8 mouse cellular contexts compared by ENCODE assay signal in the genomic region with DNA sequence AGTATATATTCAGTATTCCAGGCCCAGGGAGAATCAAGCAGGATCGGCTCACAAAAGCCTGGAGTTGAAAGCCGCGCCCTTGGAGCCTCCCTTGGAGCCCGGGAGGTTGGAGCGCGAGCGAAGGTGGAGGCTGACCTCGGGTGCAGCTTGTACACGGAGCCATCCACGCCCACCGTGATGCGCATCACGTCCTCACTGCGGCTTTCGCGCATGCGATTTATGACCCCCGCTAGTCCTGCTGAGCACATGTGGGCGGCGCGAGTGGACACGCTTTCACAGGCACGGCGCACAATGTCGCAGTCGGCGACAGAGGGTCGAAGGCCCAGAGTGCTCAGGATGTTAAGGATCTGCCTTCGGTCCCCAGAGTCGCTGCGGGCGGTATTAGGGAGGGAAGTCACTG. TPM values are rescaled to one million over a fixed set of nuclear protein-coding genes. Genes with fewer than 3 reads are reported as not detected.
DNase-seq lines count a peak whose midpoint lies in the region; ATAC-seq and TF ChIP-seq lines count a peak whose summit lies in the region.

No protein-coding gene starts in this region.

- no peaks in the 10 kb centered on the region for H3K9me3 ChIP-seq in ES-Bruce4 (replicated peaks; ENCODE audit: control insufficient read depth, insufficient read depth, low read length, poor library complexity, severe bottlenecking)
- no peaks in the 10 kb centered on the region for H3K9me3 ChIP-seq in limb, embryonic 14.5 days (ENCODE audit: control insufficient read depth, low read length)
- H3K9me3 ChIP-seq in neural tube, embryonic 15.5 days (replicated peaks): no peaks in the 10 kb centered on the region

- no peaks in the 10 kb centered on the region for H3K36me3 ChIP-seq in ES-Bruce4 (ENCODE audit: control insufficient read depth, insufficient read depth, low read length, poor library complexity, severe bottlenecking)
- H3K36me3 ChIP-seq in limb, embryonic 14.5 days (ENCODE audit: control insufficient read depth, insufficient read depth, low read length): no peaks in the 10 kb centered on the region
- no peaks in the 10 kb centered on the region for H3K36me3 ChIP-seq in neural tube, embryonic 15.5 days

- H3K4me3 ChIP-seq in ES-Bruce4 (ENCODE audit: low read depth, low read length): peak overlapping the region; percentile 23
- peak overlapping the region; percentile 46 for H3K4me3 ChIP-seq in limb, embryonic 14.5 days (replicated peaks; ENCODE audit: low read length)
- peak overlapping the region; percentile 43 for H3K4me3 ChIP-seq in neural tube, embryonic 15.5 days (replicated peaks)

- TF ChIP-seq EP300 in ES-Bruce4 (IDR thresholded peaks at IDR 0.05; ENCODE audit: insufficient read depth, low read depth, low read length): no peak

- TF ChIP-seq CTCF in ES-Bruce4 (IDR thresholded peaks at IDR 0.05; ENCODE audit: low read depth, low read length): no peak

- no peak overlapping the region for H3K27ac ChIP-seq in ES-Bruce4 (ENCODE audit: insufficient read depth, low read length)
- H3K27ac ChIP-seq in limb, embryonic 14.5 days (replicated peaks; ENCODE audit: low read depth, low read length): no peak overlapping the region
- peak overlapping the region; percentile 87 for H3K27ac ChIP-seq in neural tube, embryonic 15.5 days (replicated peaks)

- H3K9ac ChIP-seq in ES-Bruce4 (ENCODE audit: low read depth, poor library complexity, severe bottlenecking): no peak overlapping the region
- peak overlapping the region; percentile 54 for H3K9ac ChIP-seq in limb, embryonic 14.5 days (ENCODE audit: low read depth, low read length, severe bottlenecking)
- peak overlapping the region; percentile 52 for H3K9ac ChIP-seq in neural tube, embryonic 15.5 days (replicated peaks)

- peaks cover 3% of the 10 kb centered on the region for H3K4me1 ChIP-seq in ES-Bruce4 (ENCODE audit: control insufficient read depth, insufficient read depth, low read length)
- peaks cover 22% of the 10 kb centered on the region for H3K4me1 ChIP-seq in limb, embryonic 14.5 days (ENCODE audit: control insufficient read depth, insufficient read depth, low read length)
- H3K4me1 ChIP-seq in neural tube, embryonic 15.5 days: peaks cover 25% of the 10 kb centered on the region

- no peaks in the 10 kb centered on the region for H3K27me3 ChIP-seq in ES-Bruce4 (ENCODE audit: control insufficient read depth, insufficient read depth, low read length, poor library complexity, severe bottlenecking)
- H3K27me3 ChIP-seq in limb, embryonic 14.5 days (ENCODE audit: control insufficient read depth, insufficient read depth, low read length): peaks cover 10% of the 10 kb centered on the region; the same call in 1 of the 2 replicates
- H3K27me3 ChIP-seq in neural tube, embryonic 15.5 days (replicated peaks): peaks cover 7% of the 10 kb centered on the region; the same call in 1 of the 2 replicates

- H3K4me2 ChIP-seq in limb, embryonic 14.5 days (replicated peaks; ENCODE audit: low read depth, low read length, severe bottlenecking): peak overlapping the region; percentile 80
- peak overlapping the region; percentile 77 for H3K4me2 ChIP-seq in neural tube, embryonic 15.5 days

- 3% methylated on average over 27 of the region's 32 CpGs for WGBS in limb, embryonic 14.5 days
- 1% methylated on average over 32 of the region's 32 CpGs for WGBS in neural tube, embryonic 15.5 days

- TF ChIP-seq POLR2A in ES-Bruce4 (IDR thresholded peaks at IDR 0.05; ENCODE audit: insufficient read depth, low read length): no peak
- TF ChIP-seq POLR2A in limb, embryonic 14.5 days (IDR thresholded peaks at IDR 0.05; ENCODE audit: borderline replicate concordance, extremely low read depth, insufficient read depth, insufficient read length): 0 out of 2 replicates have a peak, but pooled peaks have one; percentile 10

- peak; percentile 23 to 44; a peak in 1 of 4 replicates for ATAC-seq in hematopoietic stem cell, adult 5-6 weeks (replicated peaks in 1 of 2; ENCODE audit: insufficient read depth in 1 of 2, low FRiP score in 2 of 2, low TSS enrichment in 1 of 2, low read depth in 1 of 2, poor library complexity in 2 of 2, severe bottlenecking in 2 of 2)
- ATAC-seq in limb, embryonic 14.5 days (ENCODE audit: low FRiP score, low read depth): peak; percentile 81
- ATAC-seq in neural tube, embryonic 15.5 days (ENCODE audit: low FRiP score): peak; percentile 92

- DNase-seq in cerebellum, adult 18-20 months: peak; percentile 44 to 45
- no peak for DNase-seq in cerebellum, adult 11 months
- DNase-seq in embryo, embryonic 11 days: peak; percentile 90
- peak; percentile 76 for DNase-seq in limb, embryonic 14.5 days (ENCODE audit: low spot score)
- DNase-seq in spleen, adult 18-20 months: no peak

RNA-seq across cellular contexts. Expression of a gene that starts 3.4 kb away (rescaled TPM):
- polyA plus RNA-seq in ES-Bruce4 (2011; ENCODE audit: insufficient read depth, insufficient read length, low read depth, missing spikeins): 1.4 TPM in 1 of 2 replicates, not detected in the other
- total RNA-seq in hematopoietic stem cell, adult 5-6 weeks (2017): not detected in 2 replicates
- 0.19 and 0.36 TPM in 2 replicates for polyA plus RNA-seq in limb, embryonic 14.5 days (2012; rRNA removed)
- 0.92 and 1.00 TPM in 2 replicates for polyA plus RNA-seq in limb, embryonic 14.5 days (2014; fragmentation: Nextera tagmentation; extraction: Ambion mirVana)
- 1.4 and 10.6 TPM in 2 replicates for polyA plus RNA-seq in neural tube, embryonic 15.5 days (2015; fragmentation: Nextera tagmentation; extraction: Ambion mirVana)

RNA-seq across cellular contexts. Expression of a gene that starts 23.9 kb away (rescaled TPM):
- 127 and 175 TPM in 2 replicates for polyA plus RNA-seq in ES-Bruce4 (2011; ENCODE audit: insufficient read depth, insufficient read length, low read depth, missing spikeins)
- 39.9 and 55.8 TPM in 2 replicates for total RNA-seq in hematopoietic stem cell, adult 5-6 weeks (2017)
- 158 and 206 TPM in 2 replicates for polyA plus RNA-seq in limb, embryonic 14.5 days (2012; rRNA removed)
- 95.7 and 95.8 TPM in 2 replicates for polyA plus RNA-seq in limb, embryonic 14.5 days (2014; fragmentation: Nextera tagmentation; extraction: Ambion mirVana)
- 64.5 and 81.0 TPM in 2 replicates for polyA plus RNA-seq in neural tube, embryonic 15.5 days (2015; fragmentation: Nextera tagmentation; extraction: Ambion mirVana)

RNA-seq across cellular contexts. Expression of a gene that starts 40.2 kb away (rescaled TPM):
- polyA plus RNA-seq in ES-Bruce4 (2011; ENCODE audit: insufficient read depth, insufficient read length, low read depth, missing spikeins): 4.9 and 5.5 TPM in 2 replicates
- total RNA-seq in hematopoietic stem cell, adult 5-6 weeks (2017): 0.25 and 0.65 TPM in 2 replicates
- 60.6 and 70.9 TPM in 2 replicates for polyA plus RNA-seq in limb, embryonic 14.5 days (2012; rRNA removed)
- 51.7 and 53.7 TPM in 2 replicates for polyA plus RNA-seq in limb, embryonic 14.5 days (2014; fragmentation: Nextera tagmentation; extraction: Ambion mirVana)
- polyA plus RNA-seq in neural tube, embryonic 15.5 days (2015; fragmentation: Nextera tagmentation; extraction: Ambion mirVana): 22.1 and 24.3 TPM in 2 replicates

RNA-seq across cellular contexts. Expression of a gene that starts 47.9 kb away (rescaled TPM):
- polyA plus RNA-seq in ES-Bruce4 (2011; ENCODE audit: insufficient read depth, insufficient read length, low read depth, missing spikeins): not detected in 2 replicates
- total RNA-seq in hematopoietic stem cell, adult 5-6 weeks (2017): not detected in 2 replicates
- polyA plus RNA-seq in limb, embryonic 14.5 days (2012; rRNA removed): 0.83 and 1.7 TPM in 2 replicates
- polyA plus RNA-seq in limb, embryonic 14.5 days (2014; fragmentation: Nextera tagmentation; extraction: Ambion mirVana): 0.74 and 2.6 TPM in 2 replicates
- polyA plus RNA-seq in neural tube, embryonic 15.5 days (2015; fragmentation: Nextera tagmentation; extraction: Ambion mirVana): 3.4 and 4.2 TPM in 2 replicates

RNA-seq across cellular contexts. Expression of a gene that starts 53.5 kb away (rescaled TPM):
- 53.7 and 60.3 TPM in 2 replicates for polyA plus RNA-seq in ES-Bruce4 (2011; ENCODE audit: insufficient read depth, insufficient read length, low read depth, missing spikeins)
- 34.5 and 39.9 TPM in 2 replicates for total RNA-seq in hematopoietic stem cell, adult 5-6 weeks (2017)
- 79.0 and 81.0 TPM in 2 replicates for polyA plus RNA-seq in limb, embryonic 14.5 days (2012; rRNA removed)
- polyA plus RNA-seq in limb, embryonic 14.5 days (2014; fragmentation: Nextera tagmentation; extraction: Ambion mirVana): 33.2 and 34.8 TPM in 2 replicates
- 84.9 and 87.1 TPM in 2 replicates for polyA plus RNA-seq in neural tube, embryonic 15.5 days (2015; fragmentation: Nextera tagmentation; extraction: Ambion mirVana)

Comparison
In these comparisons a context has a peak if more than half of its experiments do, and no peak if none do; other contexts are left out.
1. DNase-seq: peak in cerebellum, adult 18-20 months (2 of 2), embryo, embryonic 11 days (single experiment) and limb, embryonic 14.5 days (single experiment); none in cerebellum, adult 11 months (single experiment) and spleen, adult 18-20 months (0 of 2).
2. ATAC-seq: peak in every context shown above with its lines; median percentile 92 in neural tube, embryonic 15.5 days; 81 in limb, embryonic 14.5 days; 34 in hematopoietic stem cell, adult 5-6 weeks.
3. Peak in every context shown above with its lines, with median percentiles within 50 percentile points of each other: H3K4me3 ChIP-seq.